Mouse (Mus musculus) liver, embryonic 14.5 days (tissue): Measurements from ENCODE around the gene Rplp1.

Experiments
- CTCF ChIP-seq: IDR thresholded peaks from 2 replicates; pipeline ENCODE4 v1.5.1; 2016; ENCODE audit warnings: antibody characterized with exemption, low read depth, control low read depth
- EP300 ChIP-seq: IDR thresholded peaks from 2 replicates; pipeline ENCODE4 v1.6.1; 2016; ENCODE audit warnings: antibody characterized with exemption, low read depth

- TF ChIP-seq CTCF (no peak), EP300 (no peak)
Measured at GRCm38 (mm10) chr9:61933333-61933732, 19.0 kb upstream of the Rplp1 start.
